Mouse (Mus musculus): ENCODE data around the gene Sema3b. TPM values are rescaled to one million over a fixed set of nuclear protein-coding genes. Genes with fewer than 3 reads are reported as not detected.

Gene Sema3b
- polyA plus RNA-seq, 1 experiment from 2014 or later = 3.4 TPM

DNA sequence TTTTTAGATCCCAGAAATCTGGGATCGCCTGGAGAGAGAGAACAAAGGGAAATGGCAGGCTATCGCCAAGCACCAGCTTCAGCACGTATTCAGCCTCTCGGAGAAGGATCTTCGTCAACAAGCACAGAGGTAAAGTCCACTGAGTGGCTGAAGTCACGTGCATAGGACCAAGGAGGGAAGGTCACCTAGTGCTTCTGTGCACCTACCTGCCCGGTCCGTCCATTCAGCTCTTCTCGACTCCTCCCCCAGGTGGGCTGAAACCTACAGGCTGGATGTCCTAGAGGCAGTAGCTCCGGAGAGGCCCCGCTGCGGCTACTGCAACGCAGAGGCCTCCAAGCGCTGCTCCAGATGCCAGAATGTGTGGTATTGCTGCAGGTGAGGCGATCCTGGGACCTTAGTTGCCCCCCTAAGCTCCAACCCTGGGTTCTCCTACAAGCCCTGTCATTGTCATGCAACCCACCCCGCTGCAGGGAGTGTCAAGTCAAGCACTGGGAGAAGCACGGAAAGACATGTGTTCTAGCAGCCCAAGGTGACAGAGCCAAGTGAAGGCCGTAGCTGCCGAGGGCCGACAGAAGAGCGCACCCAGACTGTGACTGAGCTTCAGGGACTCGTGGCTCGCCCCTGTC, 58.4 kb downstream of the Sema3b start:
- Histone ChIP-seq H3K4me3 (ENCODE audit: low read depth, low read length) (peak overlapping the region; percentile 52), H3K4me2 (ENCODE audit: low read depth, severe bottlenecking) (peak overlapping the region; percentile 96), H3K36me3 (ENCODE audit: control insufficient read depth, insufficient read depth, low read length) (no peaks in the 10 kb centered on the region), H3K9ac (ENCODE audit: low read length) (peak overlapping the region; percentile 79; the same call in 1 of the 2 replicates), H3K27me3 (ENCODE audit: control insufficient read depth, insufficient read depth, low read length) (no peaks in the 10 kb centered on the region), H3K4me1 (ENCODE audit: control insufficient read depth, insufficient read depth, low read length) (peaks cover 47% of the 10 kb centered on the region), H3K27ac (replicated peaks; ENCODE audit: low read depth, low read length) (no peak overlapping the region; the same call in 1 of the 2 replicates), H3K9me3 (ENCODE audit: control insufficient read depth, low read length) (no peaks in the 10 kb centered on the region)
- ATAC-seq (ENCODE audit: insufficient number of reproducible peaks, low FRiP score, low TSS enrichment, low read depth) (no peak), DNase-seq (ENCODE audit: low spot score) (no peak)
- 28% methylated on average over 23 of the region's 23 CpGs for WGBS

DNA sequence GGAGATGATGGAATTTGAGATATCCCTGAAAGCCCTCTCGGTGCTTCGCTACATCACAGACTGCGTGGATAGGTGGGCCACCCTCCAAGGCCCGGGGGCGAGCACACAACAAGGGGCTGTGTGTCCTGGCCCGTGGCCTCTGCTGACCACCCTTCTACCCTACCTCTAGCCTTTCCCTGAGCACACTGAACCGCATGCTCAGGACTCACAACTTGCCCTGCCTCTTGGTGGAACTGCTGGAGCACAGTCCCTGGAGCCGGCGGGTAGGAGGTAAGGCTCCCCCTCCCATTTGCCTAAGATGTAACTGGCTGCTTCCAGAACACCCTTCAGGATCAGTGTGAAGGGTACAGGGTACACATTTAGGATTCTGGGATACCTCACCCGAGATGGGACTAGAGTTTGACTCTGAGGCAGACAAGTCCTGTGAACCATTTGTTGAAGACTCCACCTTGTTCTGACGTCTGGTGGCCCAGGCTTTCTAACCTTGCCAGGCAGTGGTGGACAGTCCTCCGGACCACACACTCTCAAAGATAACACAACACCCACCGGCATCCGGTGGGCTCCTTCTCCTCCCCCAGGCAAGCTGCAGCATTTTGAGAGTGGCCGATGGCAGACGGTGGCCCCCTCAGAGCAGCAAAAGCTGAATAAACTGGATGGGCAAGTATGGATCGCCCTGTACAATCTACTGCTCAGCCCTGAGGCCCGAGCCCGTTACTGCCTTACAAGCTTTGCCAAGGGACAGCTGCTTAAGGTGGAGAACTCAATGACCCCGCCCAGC, 59.5 kb downstream of the Sema3b start:
- Histone ChIP-seq H3K4me1 (ENCODE audit: control insufficient read depth, insufficient read depth, low read length) (peaks cover 45% of the 10 kb centered on the region), H3K9ac (ENCODE audit: low read length) (no peak overlapping the region), H3K27me3 (ENCODE audit: control insufficient read depth, insufficient read depth, low read length) (no peaks in the 10 kb centered on the region), H3K36me3 (ENCODE audit: control insufficient read depth, insufficient read depth, low read length) (peaks cover 2% of the 10 kb centered on the region; the same call in 1 of the 2 replicates), H3K4me2 (ENCODE audit: low read depth, severe bottlenecking) (no peak overlapping the region; the same call in 1 of the 2 replicates), H3K9me3 (ENCODE audit: control insufficient read depth, low read length) (no peaks in the 10 kb centered on the region), H3K4me3 (ENCODE audit: low read depth, low read length) (no peak overlapping the region), H3K27ac (replicated peaks; ENCODE audit: low read depth, low read length) (no peak overlapping the region)
- WGBS = 78% methylated on average over 20 of the region's 20 CpGs
- DNase-seq (ENCODE audit: low spot score) (no peak), ATAC-seq (ENCODE audit: insufficient number of reproducible peaks, low FRiP score, low TSS enrichment, low read depth) (no peak)

DNA sequence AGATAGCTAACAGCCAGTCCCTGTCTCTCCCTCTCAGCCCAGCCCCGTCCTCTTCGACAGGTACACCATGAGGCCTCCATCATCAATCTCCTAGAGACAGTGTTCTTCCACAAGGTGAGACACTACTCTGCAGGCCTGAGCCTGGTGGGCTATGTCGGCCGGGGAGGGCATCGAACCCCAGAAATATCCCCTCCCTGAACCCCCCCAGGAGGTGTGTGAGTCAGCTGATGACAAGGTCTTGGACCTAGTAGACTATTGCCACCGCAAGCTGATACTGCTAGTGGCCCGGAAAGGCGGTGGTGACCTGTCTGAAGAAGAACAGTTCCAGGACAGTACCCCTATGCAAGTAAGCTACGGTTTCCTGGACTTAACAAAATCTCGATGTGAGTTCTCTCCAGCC, 60.2 kb downstream of the Sema3b start:
- ATAC-seq (ENCODE audit: insufficient number of reproducible peaks, low FRiP score, low TSS enrichment, low read depth) = no peak
- Histone ChIP-seq H3K9ac (ENCODE audit: low read length) (no peak overlapping the region), H3K4me2 (ENCODE audit: low read depth, severe bottlenecking) (no peak overlapping the region), H3K4me1 (ENCODE audit: control insufficient read depth, insufficient read depth, low read length) (peaks cover 45% of the 10 kb centered on the region), H3K27ac (replicated peaks; ENCODE audit: low read depth, low read length) (no peak overlapping the region), H3K9me3 (ENCODE audit: control insufficient read depth, low read length) (no peaks in the 10 kb centered on the region), H3K36me3 (ENCODE audit: control insufficient read depth, insufficient read depth, low read length) (peaks cover 5% of the 10 kb centered on the region; the same call in 1 of the 2 replicates), H3K4me3 (ENCODE audit: low read depth, low read length) (no peak overlapping the region), H3K27me3 (ENCODE audit: control insufficient read depth, insufficient read depth, low read length) (no peaks in the 10 kb centered on the region)
- no peak for DNase-seq (ENCODE audit: low spot score)
- 89% methylated on average over 10 of the region's 10 CpGs for WGBS

DNA sequence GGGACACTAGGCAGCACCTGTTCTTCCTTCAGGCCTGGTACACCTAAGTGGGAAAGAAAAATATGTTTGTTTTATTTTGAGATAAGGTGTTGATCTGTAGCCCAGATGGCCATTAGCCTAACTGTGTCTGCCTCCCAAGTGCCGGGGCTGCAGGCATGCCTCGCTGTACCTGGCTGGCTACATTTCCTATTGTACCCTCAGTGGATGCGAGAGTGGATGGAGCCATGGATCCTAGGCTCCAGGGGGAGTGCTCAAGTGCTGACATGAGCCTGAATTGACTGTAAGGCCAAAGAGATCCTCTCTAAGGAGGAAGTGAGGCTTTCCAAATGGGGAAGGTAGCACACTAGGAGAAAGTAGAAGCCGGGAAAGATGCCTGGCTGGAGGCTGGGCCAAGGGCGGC, 61.1 kb downstream of the Sema3b start:
- ATAC-seq (ENCODE audit: insufficient number of reproducible peaks, low FRiP score, low TSS enrichment, low read depth) = no peak

More for the DNA sequence above, 61.1 kb downstream of the Sema3b start:
- Histone ChIP-seq H3K4me2 (ENCODE audit: low read depth, severe bottlenecking) (no peak overlapping the region), H3K4me3 (ENCODE audit: low read depth, low read length) (no peak overlapping the region), H3K27me3 (ENCODE audit: control insufficient read depth, insufficient read depth, low read length) (no peaks in the 10 kb centered on the region), H3K36me3 (ENCODE audit: control insufficient read depth, insufficient read depth, low read length) (peaks cover 5% of the 10 kb centered on the region; the same call in 1 of the 2 replicates), H3K4me1 (ENCODE audit: control insufficient read depth, insufficient read depth, low read length) (peaks cover 41% of the 10 kb centered on the region), H3K9me3 (ENCODE audit: control insufficient read depth, low read length) (no peaks in the 10 kb centered on the region), H3K27ac (replicated peaks; ENCODE audit: low read depth, low read length) (no peak overlapping the region), H3K9ac (ENCODE audit: low read length) (no peak overlapping the region)
- 84% methylated on average over 5 of the region's 5 CpGs for WGBS
- no peak for DNase-seq (ENCODE audit: low spot score)

Other genes with a start within 250 kb of the Sema3b start
- 0.12 and 0.26 TPM in 2 replicates for gene Cacna2d2, start 209.6 kb downstream of the Sema3b start, polyA plus RNA-seq (2014; fragmentation: Nextera tagmentation; extraction: Ambion mirVana)
- 42.8 and 47.9 TPM in 2 replicates for gene Tmem115, start 75.3 kb downstream of the Sema3b start, polyA plus RNA-seq (2014; fragmentation: Nextera tagmentation; extraction: Ambion mirVana)
- gene Cyb561d2, start 67.0 kb downstream of the Sema3b start, polyA plus RNA-seq (2014; fragmentation: Nextera tagmentation; extraction: Ambion mirVana) = 13.1 and 14.1 TPM in 2 replicates
- gene Nprl2, start 67.0 kb downstream of the Sema3b start, polyA plus RNA-seq (2014; fragmentation: Nextera tagmentation; extraction: Ambion mirVana) = 36.5 and 40.9 TPM in 2 replicates
- 0.79 and 0.95 TPM in 2 replicates for gene Zmynd10, start 61.9 kb downstream of the Sema3b start, polyA plus RNA-seq (2014; fragmentation: Nextera tagmentation; extraction: Ambion mirVana)
- 46.7 and 49.3 TPM in 2 replicates for gene Rassf1, start 57.7 kb downstream of the Sema3b start, polyA plus RNA-seq (2014; fragmentation: Nextera tagmentation; extraction: Ambion mirVana)
- 57.3 and 60.2 TPM in 2 replicates for gene Tusc2, start 46.0 kb downstream of the Sema3b start, polyA plus RNA-seq (2014; fragmentation: Nextera tagmentation; extraction: Ambion mirVana)
- gene Hyal2, start 41.3 kb downstream of the Sema3b start, polyA plus RNA-seq (2014; fragmentation: Nextera tagmentation; extraction: Ambion mirVana) = 143 and 155 TPM in 2 replicates
- 8.0 and 8.4 TPM in 2 replicates for gene Hyal1, start 32.3 kb downstream of the Sema3b start, polyA plus RNA-seq (2014; fragmentation: Nextera tagmentation; extraction: Ambion mirVana)
- gene Naa80, start 30.3 kb downstream of the Sema3b start, polyA plus RNA-seq (2014; fragmentation: Nextera tagmentation; extraction: Ambion mirVana) = 14.3 and 16.7 TPM in 2 replicates
- gene Hyal3, start 28.4 kb downstream of the Sema3b start, polyA plus RNA-seq (2014; fragmentation: Nextera tagmentation; extraction: Ambion mirVana) = 0.54 and 0.57 TPM in 2 replicates
- 47.6 and 49.0 TPM in 2 replicates for gene Ifrd2, start 21.6 kb downstream of the Sema3b start, polyA plus RNA-seq (2014; fragmentation: Nextera tagmentation; extraction: Ambion mirVana)
- gene Gnai2, start 26.1 kb upstream of the Sema3b start, polyA plus RNA-seq (2014; fragmentation: Nextera tagmentation; extraction: Ambion mirVana) = 336 and 358 TPM in 2 replicates
- gene Slc38a3, start 60.3 kb upstream of the Sema3b start, polyA plus RNA-seq (2014; fragmentation: Nextera tagmentation; extraction: Ambion mirVana) = 3.4 and 4.1 TPM in 2 replicates
- gene Gnat1, start 70.5 kb upstream of the Sema3b start, polyA plus RNA-seq (2014; fragmentation: Nextera tagmentation; extraction: Ambion mirVana) = 1.7 and 1.8 TPM in 2 replicates
- 27.4 and 32.5 TPM in 2 replicates for gene Sema3f, start 101.2 kb upstream of the Sema3b start, polyA plus RNA-seq (2014; fragmentation: Nextera tagmentation; extraction: Ambion mirVana)
- 179 and 195 TPM in 2 replicates for gene Rbm5, start 161.8 kb upstream of the Sema3b start, polyA plus RNA-seq (2014; fragmentation: Nextera tagmentation; extraction: Ambion mirVana)

All from limb, embryonic 11.5 days (tissue).